In genomic region chr4:70321586-70321985, GRCm38 (mm10) we compare ENCODE assay signal across 28 mouse cellular contexts.
A peak's percentile ranks its signal among the peaks of the same experiment; 100 is the strongest.
DNase-seq lines count a peak whose midpoint lies in the region; ATAC-seq lines count a peak whose summit lies in the region.
"Had no signal": no experiment of that assay in that cellular context is flagged by ENCODE, and none has a peak within 500 bp of the region (broad histone marks: within the 10 kb centered on the region; RNA-seq: fewer than 3 reads in every experiment).

No protein-coding gene starts in this region.

- H3K4me2 ChIP-seq in forebrain, embryonic 16.5 days (ENCODE audit: low read length), result no peak overlapping the region
- no peak overlapping the region for H3K4me2 ChIP-seq in kidney, embryonic 16.5 days (replicated peaks; ENCODE audit: low read depth, low read length)
- H3K4me2 ChIP-seq: embryonic facial prominence, embryonic 13.5 days; forebrain, embryonic 13.5 days; heart, embryonic 11.5 days; hindbrain, embryonic 12.5 days; hindbrain, embryonic 15.5 days; intestine, embryonic 15.5 days had no signal

- H3K27me3 ChIP-seq in forebrain, embryonic 16.5 days (replicated peaks; ENCODE audit: control insufficient read depth, insufficient read depth, low read length), result no peaks in the 10 kb centered on the region
- no peaks in the 10 kb centered on the region for H3K27me3 ChIP-seq in forebrain, embryonic 10.5 days (ENCODE audit: poor library complexity, severe bottlenecking)
- no peaks in the 10 kb centered on the region for H3K27me3 ChIP-seq in kidney, embryonic 16.5 days (ENCODE audit: insufficient read depth, low read length)
- H3K27me3 ChIP-seq: embryonic facial prominence, embryonic 13.5 days; forebrain, embryonic 13.5 days; hindbrain, embryonic 12.5 days; hindbrain, embryonic 15.5 days; intestine, embryonic 15.5 days had no signal

- no peak overlapping the region for H3K4me3 ChIP-seq in forebrain, embryonic 16.5 days (replicated peaks; ENCODE audit: low read length)
- H3K4me3 ChIP-seq in forebrain, embryonic 10.5 days, result no peak overlapping the region
- no peak overlapping the region for H3K4me3 ChIP-seq in kidney, embryonic 16.5 days (ENCODE audit: low read length)
- H3K4me3 ChIP-seq: embryonic facial prominence, embryonic 10.5 days; embryonic facial prominence, embryonic 13.5 days; erythroblast, embryonic 14.5 days; forebrain, embryonic 13.5 days; gastrocnemius, adult 2 months; heart, adult 2 months; hindbrain, embryonic 12.5 days; hindbrain, embryonic 15.5 days; intestine, embryonic 15.5 days had no signal

- DNase-seq in forebrain, embryonic 10.5 days (ENCODE audit: extremely low spot score, low spot score), result no peak
- DNase-seq in 3134 (ENCODE audit: extremely low read depth, insufficient read length, low spot score) (peak; percentile 10), adipocyte (ENCODE audit: low spot score) (peak; percentile 26)
- DNase-seq in Muller cell, postnatal 12 days (ENCODE audit: inconsistent ontology term), result peak; percentile 54
- no peak for DNase-seq in lung, postnatal 36 days
- DNase-seq: adrenal gland, adult 8-10 months; adrenal gland, postnatal 25 days; cerebellum, adult 11-12 months; cerebellum, adult 8-10 months; cerebellum, postnatal 10 days; cerebellum, postnatal 36 days; embryo, embryonic 11 days; forebrain, postnatal 0 days; gastrocnemius, adult 2 months; gastrocnemius, postnatal 25 days; heart, adult 2 months; kidney, adult 11 months had no signal

- no peaks in the 10 kb centered on the region for H3K9me3 ChIP-seq in forebrain, embryonic 16.5 days (ENCODE audit: control insufficient read depth, low read length)
- no peaks in the 10 kb centered on the region for H3K9me3 ChIP-seq in forebrain, embryonic 10.5 days
- no peaks in the 10 kb centered on the region for H3K9me3 ChIP-seq in kidney, embryonic 16.5 days (ENCODE audit: low read length)
- H3K9me3 ChIP-seq: embryonic facial prominence, embryonic 10.5 days; embryonic facial prominence, embryonic 13.5 days; forebrain, embryonic 13.5 days; hindbrain, embryonic 12.5 days; hindbrain, embryonic 15.5 days; intestine, embryonic 15.5 days had no signal

- H3K36me3 ChIP-seq in forebrain, embryonic 16.5 days (ENCODE audit: control insufficient read depth, insufficient read depth), result peaks cover 7% of the 10 kb centered on the region; the same call in 1 of the 2 replicates
- peaks cover 46% of the 10 kb centered on the region for H3K36me3 ChIP-seq in forebrain, embryonic 10.5 days (replicated peaks)
- peaks cover 15% of the 10 kb centered on the region; the same call in 1 of the 2 replicates for H3K36me3 ChIP-seq in kidney, embryonic 16.5 days (ENCODE audit: insufficient read depth, low read length)

- 0 out of 2 replicates have a peak, but pooled peaks cover 3% of the 10 kb centered on the region for H3K4me1 ChIP-seq in forebrain, embryonic 16.5 days (replicated peaks; ENCODE audit: control insufficient read depth, insufficient read depth, low read length)
- H3K4me1 ChIP-seq in forebrain, embryonic 10.5 days, result no peaks in the 10 kb centered on the region
- no peaks in the 10 kb centered on the region for H3K4me1 ChIP-seq in kidney, embryonic 16.5 days (ENCODE audit: insufficient read depth, low read length)
- H3K4me1 ChIP-seq: embryonic facial prominence, embryonic 10.5 days; embryonic facial prominence, embryonic 13.5 days; forebrain, embryonic 13.5 days; hindbrain, embryonic 15.5 days; intestine, embryonic 15.5 days had no signal

- ATAC-seq in forebrain, embryonic 16.5 days, result 0 out of 2 replicates have a peak, but pooled peaks have one; percentile 12
- no peak for ATAC-seq in activated CD4-positive, CD25-positive, alpha-beta regulatory T cell, adult 4 months
- ATAC-seq in kidney, embryonic 16.5 days (ENCODE audit: low FRiP score, low TSS enrichment), result no peak
- ATAC-seq: forebrain, embryonic 13.5 days; forebrain, postnatal 0 days; intestine, embryonic 15.5 days had no signal

- no peak overlapping the region for H3K9ac ChIP-seq in forebrain, embryonic 16.5 days (replicated peaks; ENCODE audit: low read depth, low read length)
- no peak overlapping the region for H3K9ac ChIP-seq in kidney, embryonic 16.5 days (replicated peaks; ENCODE audit: low read length)
- H3K9ac ChIP-seq: embryonic facial prominence, embryonic 13.5 days; forebrain, embryonic 13.5 days; forebrain, postnatal 0 days; hindbrain, embryonic 12.5 days; hindbrain, embryonic 15.5 days; intestine, embryonic 15.5 days had no signal

- H3K27ac ChIP-seq in forebrain, embryonic 16.5 days (ENCODE audit: low read length), result no peak overlapping the region
- no peak overlapping the region for H3K27ac ChIP-seq in forebrain, embryonic 10.5 days
- no peak overlapping the region for H3K27ac ChIP-seq in kidney, embryonic 16.5 days (ENCODE audit: low read length)
- H3K27ac ChIP-seq: embryonic facial prominence, embryonic 10.5 days; embryonic facial prominence, embryonic 13.5 days; forebrain, embryonic 13.5 days; gastrocnemius, adult 2 months; heart, adult 2 months; hindbrain, embryonic 12.5 days; hindbrain, embryonic 15.5 days; intestine, embryonic 15.5 days had no signal

- WGBS in forebrain, embryonic 16.5 days, result 59% methylated on average over 1 of the region's 1 CpGs
- 83% methylated on average over 1 of the region's 1 CpGs for WGBS in forebrain, embryonic 10.5 days
- WGBS in kidney, embryonic 16.5 days, result 60% methylated on average over 1 of the region's 1 CpGs

Comparison
In these comparisons a context has a peak if more than half of its experiments do, and no peak if none do; other contexts are left out.
1. DNase-seq: peak in 3134 (single experiment), Muller cell, postnatal 12 days (single experiment) and adipocyte (single experiment); none in forebrain, embryonic 10.5 days (single experiment) and lung, postnatal 36 days (single experiment).